Mouse (Mus musculus): ENCODE data around the gene Gm10134. TPM values are rescaled to one million over a fixed set of nuclear protein-coding genes. Genes with fewer than 3 reads are reported as not detected.
A peak's percentile ranks its signal among the peaks of the same experiment; 100 is the strongest.

The Gm10134 gene
- polyA plus RNA-seq, 1 experiment from 2014 or later = 1.5 TPM

GRCm38 (mm10) chr2:28513431-28514370 lies 7.8 kb downstream of the Gm10134 start:
- H3K9me3 ChIP-seq (ENCODE audit: low read length) = no peaks in the 10 kb centered on the region
- TF ChIP-seq EP300 (IDR thresholded peaks at IDR 0.05; ENCODE audit: low read depth) (no peak), CTCF (IDR thresholded peaks at IDR 0.05; ENCODE audit: low read depth) (no peak)
- peak overlapping the region; percentile 50 for H3K4me3 ChIP-seq (ENCODE audit: low read depth, low read length)
- 5% methylated on average over 47 of the region's 47 CpGs for WGBS (ENCODE audit: insufficient replicate concordance)
- H3K36me3 ChIP-seq (replicated peaks; ENCODE audit: insufficient read depth, low read length) = no peaks in the 10 kb centered on the region
- peak overlapping the region; percentile 87 for H3K4me2 ChIP-seq (ENCODE audit: low read depth, low read length)
- H3K27ac ChIP-seq (ENCODE audit: low read depth) = no peak overlapping the region
- DNase-seq (no peak), ATAC-seq (no peak)
- peak overlapping the region; percentile 44 for H3K9ac ChIP-seq (replicated peaks)
- H3K4me1 ChIP-seq (ENCODE audit: insufficient read depth) = peaks cover 14% of the 10 kb centered on the region
- peaks cover 25% of the 10 kb centered on the region for H3K27me3 ChIP-seq (ENCODE audit: insufficient read depth, low read length)

- Histone ChIP-seq H3K4me1 (ENCODE audit: insufficient read depth) (peaks cover 14% of the 10 kb centered on the region), H3K4me2 (ENCODE audit: low read depth, low read length) (no peak overlapping the region), H3K9ac (replicated peaks) (no peak overlapping the region), H3K4me3 (ENCODE audit: low read depth, low read length) (no peak overlapping the region), H3K27ac (ENCODE audit: low read depth) (no peak overlapping the region), H3K9me3 (ENCODE audit: low read length) (no peaks in the 10 kb centered on the region), H3K36me3 (replicated peaks; ENCODE audit: insufficient read depth, low read length) (no peaks in the 10 kb centered on the region), H3K27me3 (ENCODE audit: insufficient read depth, low read length) (peaks cover 25% of the 10 kb centered on the region)
- ATAC-seq (no peak), DNase-seq (peak; percentile 85)
- TF ChIP-seq CTCF (IDR thresholded peaks at IDR 0.05; ENCODE audit: low read depth) = peak; percentile 89
- no peak for TF ChIP-seq EP300 (IDR thresholded peaks at IDR 0.05; ENCODE audit: low read depth)
- WGBS (ENCODE audit: insufficient replicate concordance) = 14% methylated on average over 5 of the region's 5 CpGs
These were observed 8.6 kb downstream of the Gm10134 start for GRCm38 (mm10) chr2:28514489-28514888.

GRCm38 (mm10) chr2:28517206-28517909 lies 11.5 kb downstream of the Gm10134 start:
- Histone ChIP-seq H3K4me1 (ENCODE audit: insufficient read depth) (peaks cover 14% of the 10 kb centered on the region), H3K36me3 (replicated peaks; ENCODE audit: insufficient read depth, low read length) (no peaks in the 10 kb centered on the region), H3K4me2 (ENCODE audit: low read depth, low read length) (no peak overlapping the region), H3K9me3 (ENCODE audit: low read length) (no peaks in the 10 kb centered on the region), H3K9ac (replicated peaks) (no peak overlapping the region), H3K27ac (ENCODE audit: low read depth) (no peak overlapping the region), H3K4me3 (ENCODE audit: low read depth, low read length) (no peak overlapping the region), H3K27me3 (ENCODE audit: insufficient read depth, low read length) (peaks cover 16% of the 10 kb centered on the region; the same call in 1 of the 2 replicates)
- peak; percentile 94 for TF ChIP-seq CTCF (IDR thresholded peaks at IDR 0.05; ENCODE audit: low read depth)
- TF ChIP-seq EP300 (IDR thresholded peaks at IDR 0.05; ENCODE audit: low read depth) = no peak
- ATAC-seq = peak; percentile 87
- 26% methylated on average over 5 of the region's 5 CpGs for WGBS (ENCODE audit: insufficient replicate concordance)
- peak; percentile 89 for DNase-seq

- H3K4me1 ChIP-seq (ENCODE audit: insufficient read depth) = peaks cover 9% of the 10 kb centered on the region
- H3K4me2 ChIP-seq (ENCODE audit: low read depth, low read length) = no peak overlapping the region
- no peak overlapping the region for H3K4me3 ChIP-seq (ENCODE audit: low read depth, low read length)
- no peak overlapping the region for H3K9ac ChIP-seq (replicated peaks)
- no peak for DNase-seq
- H3K27ac ChIP-seq (ENCODE audit: low read depth) = no peak overlapping the region
- WGBS (ENCODE audit: insufficient replicate concordance) = 83% methylated on average over 2 of the region's 2 CpGs
- peaks cover 8% of the 10 kb centered on the region; the same call in 1 of the 2 replicates for H3K27me3 ChIP-seq (ENCODE audit: insufficient read depth, low read length)
- TF ChIP-seq CTCF (IDR thresholded peaks at IDR 0.05; ENCODE audit: low read depth) = no peak
- no peak for TF ChIP-seq EP300 (IDR thresholded peaks at IDR 0.05; ENCODE audit: low read depth)
- H3K36me3 ChIP-seq (replicated peaks; ENCODE audit: insufficient read depth, low read length) = no peaks in the 10 kb centered on the region
- H3K9me3 ChIP-seq (ENCODE audit: low read length) = no peaks in the 10 kb centered on the region
- no peak for ATAC-seq
These were observed 12.3 kb downstream of the Gm10134 start for GRCm38 (mm10) chr2:28518231-28518630.

GRCm38 (mm10) chr2:28520581-28520980 lies 14.7 kb downstream of the Gm10134 start:
- no peak overlapping the region for H3K27ac ChIP-seq (ENCODE audit: low read depth)
- TF ChIP-seq CTCF (IDR thresholded peaks at IDR 0.05; ENCODE audit: low read depth) = no peak
- TF ChIP-seq EP300 (IDR thresholded peaks at IDR 0.05; ENCODE audit: low read depth) = no peak
- ATAC-seq (no peak), DNase-seq (no peak)
- no peak overlapping the region for H3K4me3 ChIP-seq (ENCODE audit: low read depth, low read length)
- 63% methylated on average over 5 of the region's 5 CpGs for WGBS (ENCODE audit: insufficient replicate concordance)
- no peaks in the 10 kb centered on the region for H3K27me3 ChIP-seq (ENCODE audit: insufficient read depth, low read length)
- H3K4me1 ChIP-seq (ENCODE audit: insufficient read depth) = peaks cover 6% of the 10 kb centered on the region
- H3K4me2 ChIP-seq (ENCODE audit: low read depth, low read length) = no peak overlapping the region
- no peaks in the 10 kb centered on the region for H3K36me3 ChIP-seq (replicated peaks; ENCODE audit: insufficient read depth, low read length)
- no peaks in the 10 kb centered on the region for H3K9me3 ChIP-seq (ENCODE audit: low read length)
- no peak overlapping the region for H3K9ac ChIP-seq (replicated peaks)

GRCm38 (mm10) chr2:28521571-28522151 lies 15.8 kb downstream of the Gm10134 start:
- no peak for TF ChIP-seq EP300 (IDR thresholded peaks at IDR 0.05; ENCODE audit: low read depth)
- TF ChIP-seq CTCF (IDR thresholded peaks at IDR 0.05; ENCODE audit: low read depth) = no peak
- WGBS (ENCODE audit: insufficient replicate concordance) = 86% methylated on average over 6 of the region's 6 CpGs
- DNase-seq = no peak

More at GRCm38 (mm10) chr2:28521571-28522151, 15.8 kb downstream of the Gm10134 start:
- Histone ChIP-seq H3K9me3 (ENCODE audit: low read length) (no peaks in the 10 kb centered on the region), H3K27me3 (ENCODE audit: insufficient read depth, low read length) (no peaks in the 10 kb centered on the region), H3K36me3 (replicated peaks; ENCODE audit: insufficient read depth, low read length) (no peaks in the 10 kb centered on the region), H3K9ac (replicated peaks) (no peak overlapping the region), H3K4me3 (ENCODE audit: low read depth, low read length) (no peak overlapping the region), H3K27ac (ENCODE audit: low read depth) (no peak overlapping the region), H3K4me1 (ENCODE audit: insufficient read depth) (peaks cover 17% of the 10 kb centered on the region), H3K4me2 (ENCODE audit: low read depth, low read length) (no peak overlapping the region)
- ATAC-seq = no peak
